Mouse (Mus musculus) 416B (cell line): ENCODE results near the gene Zfhx3.
"Not testable (repeated sequence)": the region's sequence is repeated elsewhere in the genome, so short reads cannot be mapped to it uniquely, and the experiment has no call there.

Experiments
- DNase-seq: peaks from one replicate; pipeline ENCODE4 v3.0.0; 2011; ENCODE audit warnings: low read depth

Zfhx3 gene

GRCm38 (mm10) chr8:107941922-107942694 is at the start of gene Zfhx3:
Gene Zfhx3 (plus strand): TSS chr8:107942644.
- no peak for DNase-seq

DNA sequence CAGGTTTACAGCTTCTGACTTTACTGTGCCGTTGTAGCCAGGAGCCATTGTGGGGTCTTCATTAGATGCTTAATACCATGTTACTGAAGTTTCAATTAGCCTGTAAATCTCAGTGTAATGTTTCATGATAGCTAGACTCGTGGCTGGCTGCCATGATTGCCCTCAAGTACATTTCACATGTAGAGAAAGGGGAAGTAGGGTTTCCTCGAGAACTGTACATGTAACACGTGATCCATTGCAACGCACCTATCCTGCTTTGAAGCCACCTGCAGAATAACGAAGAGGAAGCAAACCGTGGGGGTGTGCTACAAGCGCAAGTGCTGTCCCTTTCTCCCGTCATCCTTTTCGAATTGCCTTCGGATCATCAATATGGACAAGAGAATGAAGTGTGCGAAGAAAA is 23.5 kb upstream of the Zfhx3 start:
- DNase-seq = no peak

GRCm38 (mm10) chr8:107926149-107926548 is 16.3 kb upstream of the Zfhx3 start:
- DNase-seq = no peak

DNA sequence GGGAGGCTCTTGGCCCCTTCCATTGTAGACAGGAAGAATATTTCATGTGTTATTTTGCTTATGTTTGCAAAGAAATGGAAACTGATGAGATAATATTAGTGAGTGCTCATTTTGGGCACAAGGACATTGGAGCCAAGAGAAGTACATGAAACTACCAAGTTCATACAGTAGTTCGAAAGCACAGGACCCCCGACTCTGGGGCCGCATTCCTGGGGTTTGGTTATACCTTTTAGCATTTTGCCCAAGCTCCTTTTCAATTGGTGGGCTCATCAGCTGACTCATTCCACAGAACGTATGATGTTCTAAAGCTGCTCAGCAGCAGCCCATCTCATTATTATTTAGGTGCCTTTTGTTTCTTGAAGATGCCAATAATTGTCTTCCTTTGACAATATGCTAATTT is 5.7 kb upstream of the Zfhx3 start:
- no peak for DNase-seq

GRCm38 (mm10) chr8:107938231-107938630 is 4.2 kb upstream of the Zfhx3 start:
- DNase-seq = not testable (repeated sequence)

GRCm38 (mm10) chr8:107940181-107940580 is 2.3 kb upstream of the Zfhx3 start:
- no peak for DNase-seq

DNA sequence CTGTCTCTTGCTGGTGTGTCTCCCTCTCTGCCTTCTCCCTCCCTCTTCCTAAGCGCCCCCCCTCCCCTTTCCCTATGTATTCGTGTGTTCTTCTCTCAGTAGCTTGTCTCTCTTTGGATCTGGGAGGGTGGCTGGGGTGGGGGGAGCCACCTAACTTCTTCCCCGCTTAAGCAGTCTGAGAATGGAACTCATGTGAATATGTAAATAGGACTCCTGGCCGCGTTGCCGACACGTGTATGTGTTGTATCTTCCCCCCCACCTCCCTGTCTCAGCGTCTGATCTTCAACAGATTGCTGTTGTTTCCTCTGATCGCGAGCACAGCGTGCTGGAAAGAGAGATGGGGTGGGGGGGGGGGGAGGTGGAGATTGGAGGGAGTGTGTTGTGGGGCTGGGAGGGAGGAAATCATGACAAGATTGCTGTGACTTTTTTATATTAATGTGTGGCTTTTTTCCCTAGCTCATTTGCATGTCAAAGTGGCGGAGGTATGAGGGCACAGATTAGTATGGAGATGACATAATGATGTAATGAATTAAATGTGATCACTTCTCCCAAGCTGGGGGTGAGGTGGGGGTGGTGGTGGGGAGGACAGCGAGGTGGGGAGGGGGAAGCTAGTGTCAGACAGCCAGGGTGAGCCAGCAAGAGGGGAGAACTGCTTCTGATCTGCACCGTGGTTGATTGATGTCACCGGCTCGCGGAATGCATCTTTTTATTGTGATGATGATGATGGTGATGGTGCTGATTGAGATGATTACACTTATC is 487 bp downstream of the Zfhx3 start:
- no peak for DNase-seq

- DNase-seq = no peak
Observed at GRCm38 (mm10) chr8:107943550-107944348, 1.3 kb downstream of the Zfhx3 start.

DNA sequence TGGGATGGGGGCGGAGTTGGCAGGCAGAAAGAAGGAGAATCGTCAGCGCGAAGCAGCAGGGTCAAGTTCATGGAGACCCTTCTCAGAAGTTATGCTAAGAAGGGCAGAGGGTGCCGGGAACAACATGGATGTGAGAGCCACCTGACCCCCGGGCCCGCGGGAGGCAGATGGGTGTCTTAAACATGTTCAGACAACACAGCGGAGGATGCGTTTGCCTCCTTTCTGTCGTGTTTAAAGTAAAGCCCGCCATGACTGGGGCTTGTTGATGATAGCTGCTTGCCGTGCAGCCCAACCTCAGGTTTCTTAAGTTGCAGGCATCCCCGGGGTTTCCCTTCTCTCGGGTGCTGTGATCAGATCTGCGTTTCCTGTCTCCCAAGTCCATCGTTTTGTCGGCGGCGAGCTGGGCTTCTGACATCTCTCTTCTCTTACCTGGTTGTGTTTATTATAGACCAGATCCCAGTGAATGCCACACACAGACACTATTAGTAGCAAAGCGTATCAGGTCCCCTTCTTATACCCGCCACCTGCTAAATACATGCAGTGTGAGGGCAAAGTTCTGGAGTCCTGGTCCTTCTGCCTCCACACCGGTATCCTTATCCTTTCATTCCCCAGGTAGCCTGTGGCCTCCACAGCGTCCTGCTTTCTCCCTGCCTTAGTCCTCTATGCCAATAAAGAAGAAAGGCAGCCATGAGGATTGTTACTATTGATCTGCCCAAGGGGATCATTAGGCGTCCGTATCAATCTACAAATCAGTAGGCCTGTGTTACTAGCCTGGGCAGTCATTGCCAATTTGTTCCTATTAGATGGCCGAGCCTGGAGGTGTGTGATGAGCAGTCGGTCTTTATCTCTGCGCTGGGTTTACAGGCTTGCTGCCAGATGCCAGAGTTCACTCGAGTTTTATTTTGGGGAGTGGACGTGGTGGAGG is 2.5 kb downstream of the Zfhx3 start:
- no peak for DNase-seq

DNA sequence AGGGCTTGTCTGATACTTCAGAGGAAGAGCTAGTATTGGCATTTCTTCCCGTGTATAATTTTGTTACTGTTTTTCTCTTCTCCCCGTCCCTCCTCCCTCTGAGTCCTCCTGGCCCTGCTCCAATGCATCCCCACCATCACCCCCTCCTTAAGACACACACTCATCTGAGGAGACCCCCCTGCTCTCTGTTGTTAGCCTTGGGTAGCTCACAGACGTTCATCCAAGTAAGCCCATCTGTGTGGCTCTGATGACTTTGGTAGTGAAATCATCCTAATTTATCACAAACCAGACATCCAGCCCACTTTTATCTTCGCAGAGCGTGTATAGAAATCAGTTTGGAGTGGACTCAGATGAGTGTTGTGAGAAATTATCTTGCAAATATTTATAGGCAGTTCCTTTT is 4.4 kb downstream of the Zfhx3 start:
- DNase-seq = no peak

DNA sequence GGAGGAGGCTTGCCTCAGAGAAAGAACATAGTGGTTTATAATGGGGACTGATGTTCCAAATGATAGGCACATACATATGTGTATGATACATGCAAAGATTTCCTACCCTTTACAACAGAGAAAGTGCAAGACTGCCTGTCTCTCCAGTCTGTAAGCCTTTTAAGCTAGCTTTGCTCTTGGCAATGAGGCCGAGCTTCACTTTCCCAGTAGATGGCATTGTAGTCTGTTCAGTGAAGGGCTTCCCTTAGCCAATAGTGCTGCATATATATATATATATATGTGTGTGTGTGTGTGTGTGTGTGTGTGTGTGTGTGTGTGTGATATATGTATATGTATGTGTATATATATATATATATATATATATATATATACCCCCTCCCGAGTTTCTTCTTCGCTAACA is 13.4 kb downstream of the Zfhx3 start:
- no peak for DNase-seq

DNA sequence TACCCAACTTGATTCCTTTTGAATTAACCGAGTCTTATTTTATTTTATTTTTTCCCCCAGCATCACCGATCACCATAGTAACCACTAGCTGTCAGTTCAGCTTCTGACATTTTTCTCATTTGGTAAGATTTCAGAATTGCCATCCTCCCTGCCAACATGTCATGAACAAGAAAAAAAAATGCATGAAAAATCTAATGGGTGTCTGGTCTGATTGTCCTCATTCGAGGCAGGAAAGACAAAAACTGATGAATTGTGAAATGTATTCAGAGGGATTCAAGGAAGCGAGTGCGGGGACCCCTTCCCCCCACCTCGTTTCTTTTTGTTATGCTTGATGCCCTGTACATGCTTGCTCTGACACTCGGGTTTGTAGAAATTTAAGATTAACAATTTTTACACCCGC is 15.1 kb downstream of the Zfhx3 start:
- no peak for DNase-seq

DNA sequence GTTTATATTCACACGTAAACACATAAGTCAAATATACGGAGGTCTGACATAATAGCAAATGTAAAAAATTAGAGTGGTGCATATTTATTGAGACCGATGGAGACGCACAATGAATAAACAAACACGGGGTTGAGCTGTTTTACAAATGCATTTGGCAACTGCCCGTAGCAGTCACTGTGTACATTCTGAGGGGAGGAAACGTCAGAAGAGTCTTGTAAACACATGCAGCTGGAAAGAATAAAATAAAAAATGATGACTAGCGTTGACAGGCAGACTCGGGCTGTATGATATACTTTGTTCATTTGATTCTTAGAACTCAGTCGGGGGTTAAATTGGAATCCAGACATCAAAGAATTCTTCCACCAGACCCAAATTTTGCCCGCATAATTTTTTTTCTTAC is 18.0 kb downstream of the Zfhx3 start:
- DNase-seq = no peak

- DNase-seq = no peak
Observed at GRCm38 (mm10) chr8:107960878-107961277, 18.4 kb downstream of the Zfhx3 start.

GRCm38 (mm10) chr8:107972198-107972597 is 29.8 kb downstream of the Zfhx3 start:
- no peak for DNase-seq

DNA sequence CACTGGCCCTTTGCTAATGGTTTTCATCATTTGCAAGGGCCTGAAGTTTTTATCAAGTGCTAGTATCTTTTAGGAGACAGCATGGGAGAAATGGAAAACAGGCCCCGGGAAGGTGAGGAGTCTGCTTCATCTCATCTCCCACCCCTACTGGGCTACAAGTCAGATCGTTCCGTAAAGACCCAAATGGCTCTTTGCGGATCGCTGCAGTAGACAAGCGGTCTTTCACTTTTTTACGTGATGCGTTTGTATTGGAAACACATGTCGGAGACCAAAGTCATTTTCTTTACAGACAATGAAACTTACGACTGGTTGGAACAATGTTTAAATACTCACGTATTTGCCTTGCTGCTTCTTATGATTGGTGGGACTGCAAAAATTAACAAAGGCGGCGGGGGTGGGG is 32.0 kb downstream of the Zfhx3 start:
- DNase-seq = no peak

DNA sequence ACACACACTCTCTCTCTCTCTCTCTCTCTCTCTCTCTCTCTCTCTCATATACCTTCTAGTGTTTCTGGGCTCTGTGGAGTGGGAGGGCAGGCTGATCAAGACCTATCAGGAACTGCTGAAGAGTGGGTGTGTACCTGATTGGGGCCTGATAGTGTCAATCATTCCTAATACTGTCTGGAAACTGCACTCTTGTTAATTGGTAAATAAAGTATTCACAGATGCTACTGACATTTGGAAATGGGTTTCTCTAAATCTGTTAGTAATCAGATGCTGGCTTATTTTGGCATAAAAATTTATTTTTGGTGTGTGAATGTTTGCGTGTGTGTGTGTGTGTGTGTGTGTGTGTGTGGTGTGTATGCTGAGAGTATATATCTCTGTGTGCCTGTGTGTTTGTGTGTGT is 35.8 kb downstream of the Zfhx3 start:
- no peak for DNase-seq

DNA sequence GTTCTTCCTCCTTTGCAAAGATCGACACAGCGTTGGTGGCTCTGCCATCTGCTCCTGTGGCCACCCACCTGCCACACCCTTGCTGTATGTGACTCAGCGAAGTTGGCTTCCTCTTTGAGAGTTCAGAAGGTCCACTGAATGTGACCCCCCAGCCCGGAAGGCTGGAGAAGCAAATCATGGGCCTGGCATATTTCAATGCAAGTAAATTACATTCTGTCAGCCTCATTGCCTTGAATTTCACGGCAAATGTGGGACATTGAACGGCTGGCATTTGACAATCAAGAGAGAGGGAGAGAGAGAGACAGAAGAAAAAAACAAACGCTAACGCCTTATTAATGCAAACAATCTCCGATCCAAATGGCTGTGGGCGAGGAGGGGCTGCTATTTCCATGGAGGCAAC is 38.2 kb downstream of the Zfhx3 start:
- DNase-seq = no peak

GRCm38 (mm10) chr8:107986629-107987028 is 44.2 kb downstream of the Zfhx3 start:
- no peak for DNase-seq

- DNase-seq = no peak
Observed at GRCm38 (mm10) chr8:107998874-107999273, 56.4 kb downstream of the Zfhx3 start.

DNA sequence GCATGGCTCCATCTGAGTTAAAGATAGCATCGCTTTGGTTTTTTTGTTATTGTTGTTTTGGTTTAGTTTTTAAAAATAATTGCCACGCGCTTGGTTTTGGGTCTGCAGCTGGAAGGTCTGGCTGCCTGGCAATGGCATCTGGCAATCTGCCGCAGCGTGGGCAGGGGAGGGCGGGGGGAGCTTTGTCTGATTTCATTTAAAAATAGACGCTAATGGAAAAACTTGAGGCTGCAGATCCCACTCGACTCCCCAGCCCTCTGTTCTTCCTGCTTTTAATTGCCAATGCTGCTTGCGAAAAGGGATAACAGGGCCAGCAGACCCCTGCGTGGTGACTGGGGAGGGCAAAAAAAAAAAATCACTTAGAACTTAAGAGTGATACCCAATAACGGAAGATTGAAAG is 69.1 kb downstream of the Zfhx3 start:
- DNase-seq = no peak

- DNase-seq = no peak
Observed at GRCm38 (mm10) chr8:108017727-108018126, 75.3 kb downstream of the Zfhx3 start.
